Mouse (Mus musculus): ENCODE measurements around the gene Ifrd2. TPM values are rescaled to one million over a fixed set of nuclear protein-coding genes. Genes with fewer than 3 reads are reported as not detected.

Gene Ifrd2
- polyA plus RNA-seq, 1 experiment, result 71.7 TPM

- Histone ChIP-seq H3K79me3 (ENCODE audit: low read depth) (peaks cover 64% of the 10 kb centered on the region), H3ac (ENCODE audit: control insufficient read depth, insufficient read length, low read depth) (peak overlapping the region; percentile 27), H3K36me3 (ENCODE audit: control insufficient read depth, insufficient read depth) (peaks cover 18% of the 10 kb centered on the region), H3K79me2 (ENCODE audit: control insufficient read depth, insufficient read depth) (peaks cover 90% of the 10 kb centered on the region), H3K27me3 (ENCODE audit: control insufficient read depth, insufficient read depth, insufficient read length) (no peaks in the 10 kb centered on the region), H3K4me3 (ENCODE audit: insufficient read depth, poor library complexity, severe bottlenecking) (no peak overlapping the region)
- TF ChIP-seq CTCF (IDR thresholded peaks at IDR 0.05; ENCODE audit: control insufficient read depth, insufficient read depth, insufficient read length) (no peak), MAX (IDR thresholded peaks at IDR 0.05) (no peak), MYOG (IDR thresholded peaks at IDR 0.05; ENCODE audit: control insufficient read depth, extremely low read depth, insufficient read length) (no peak), MYOD1 (IDR thresholded peaks at IDR 0.05; ENCODE audit: control insufficient read depth, insufficient read length, low read depth) (no peak), USF1 (IDR thresholded peaks at IDR 0.05; ENCODE audit: low read depth) (no peak), FOSL1 (IDR thresholded peaks at IDR 0.05; ENCODE audit: insufficient read depth, low read length, poor library complexity, severe bottlenecking) (no peak), CEBPB (IDR thresholded peaks at IDR 0.05; ENCODE audit: low read depth) (no peak)
These were observed 37.5 kb downstream of the Ifrd2 start for GRCm38 (mm10) chr9:107624951-107625350.

GRCm38 (mm10) chr9:107625351-107626128 is 38.1 kb downstream of the Ifrd2 start:
- peaks cover 18% of the 10 kb centered on the region for H3K36me3 ChIP-seq (ENCODE audit: control insufficient read depth, insufficient read depth)
- no peak overlapping the region for H3ac ChIP-seq (ENCODE audit: control insufficient read depth, insufficient read length, low read depth)
- H3K79me2 ChIP-seq (ENCODE audit: control insufficient read depth, insufficient read depth), result peaks cover 95% of the 10 kb centered on the region
- no peaks in the 10 kb centered on the region for H3K27me3 ChIP-seq (ENCODE audit: control insufficient read depth, insufficient read depth, insufficient read length)
- peaks cover 68% of the 10 kb centered on the region for H3K79me3 ChIP-seq (ENCODE audit: low read depth)
- no peak overlapping the region for H3K4me3 ChIP-seq (ENCODE audit: insufficient read depth, poor library complexity, severe bottlenecking)
- TF ChIP-seq FOSL1 (IDR thresholded peaks at IDR 0.05; ENCODE audit: insufficient read depth, low read length, poor library complexity, severe bottlenecking) (no peak), CEBPB (IDR thresholded peaks at IDR 0.05; ENCODE audit: low read depth) (no peak), MYOG (IDR thresholded peaks at IDR 0.05; ENCODE audit: control insufficient read depth, extremely low read depth, insufficient read length) (no peak), CTCF (IDR thresholded peaks at IDR 0.05; ENCODE audit: control insufficient read depth, insufficient read depth, insufficient read length) (no peak), MYOD1 (IDR thresholded peaks at IDR 0.05; ENCODE audit: control insufficient read depth, insufficient read length, low read depth) (no peak), USF1 (IDR thresholded peaks at IDR 0.05; ENCODE audit: low read depth) (no peak), MAX (IDR thresholded peaks at IDR 0.05) (no peak)

- Histone ChIP-seq H3K79me2 (ENCODE audit: control insufficient read depth, insufficient read depth) (peaks cover 100% of the 10 kb centered on the region), H3K79me3 (ENCODE audit: low read depth) (peaks cover 75% of the 10 kb centered on the region), H3K27me3 (ENCODE audit: control insufficient read depth, insufficient read depth, insufficient read length) (no peaks in the 10 kb centered on the region), H3ac (ENCODE audit: control insufficient read depth, insufficient read length, low read depth) (no peak overlapping the region), H3K4me3 (ENCODE audit: insufficient read depth, poor library complexity, severe bottlenecking) (no peak overlapping the region), H3K36me3 (ENCODE audit: control insufficient read depth, insufficient read depth) (peaks cover 22% of the 10 kb centered on the region)
- TF ChIP-seq CTCF (IDR thresholded peaks at IDR 0.05; ENCODE audit: control insufficient read depth, insufficient read depth, insufficient read length) (no peak), MYOG (IDR thresholded peaks at IDR 0.05; ENCODE audit: control insufficient read depth, extremely low read depth, insufficient read length) (no peak), MYOD1 (IDR thresholded peaks at IDR 0.05; ENCODE audit: control insufficient read depth, insufficient read length, low read depth) (peak; percentile 54), FOSL1 (IDR thresholded peaks at IDR 0.05; ENCODE audit: insufficient read depth, low read length, poor library complexity, severe bottlenecking) (no peak), CEBPB (IDR thresholded peaks at IDR 0.05; ENCODE audit: low read depth) (no peak), MAX (IDR thresholded peaks at IDR 0.05) (peak; percentile 22), USF1 (IDR thresholded peaks at IDR 0.05; ENCODE audit: low read depth) (no peak)
These were observed 38.9 kb downstream of the Ifrd2 start for GRCm38 (mm10) chr9:107626158-107626843.

GRCm38 (mm10) chr9:107626844-107627277 is 39.4 kb downstream of the Ifrd2 start:
- H3K79me3 ChIP-seq (ENCODE audit: low read depth), result peaks cover 81% of the 10 kb centered on the region
- H3K79me2 ChIP-seq (ENCODE audit: control insufficient read depth, insufficient read depth), result peaks cover 100% of the 10 kb centered on the region
- H3ac ChIP-seq (ENCODE audit: control insufficient read depth, insufficient read length, low read depth), result peak overlapping the region; percentile 12
- H3K36me3 ChIP-seq (ENCODE audit: control insufficient read depth, insufficient read depth), result peaks cover 22% of the 10 kb centered on the region
- H3K4me3 ChIP-seq (ENCODE audit: insufficient read depth, poor library complexity, severe bottlenecking), result no peak overlapping the region
- no peaks in the 10 kb centered on the region for H3K27me3 ChIP-seq (ENCODE audit: control insufficient read depth, insufficient read depth, insufficient read length)
- TF ChIP-seq CTCF (IDR thresholded peaks at IDR 0.05; ENCODE audit: control insufficient read depth, insufficient read depth, insufficient read length), result peak; percentile 23
- TF ChIP-seq CEBPB (IDR thresholded peaks at IDR 0.05; ENCODE audit: low read depth), result no peak
- no peak for TF ChIP-seq USF1 (IDR thresholded peaks at IDR 0.05; ENCODE audit: low read depth)
- no peak for TF ChIP-seq MYOG (IDR thresholded peaks at IDR 0.05; ENCODE audit: control insufficient read depth, extremely low read depth, insufficient read length)

GRCm38 (mm10) chr9:107627387-107628255 is 40.2 kb downstream of the Ifrd2 start:
- peaks cover 18% of the 10 kb centered on the region for H3K36me3 ChIP-seq (ENCODE audit: control insufficient read depth, insufficient read depth)

More at GRCm38 (mm10) chr9:107627387-107628255, 40.2 kb downstream of the Ifrd2 start:
- TF ChIP-seq USF1 (IDR thresholded peaks at IDR 0.05; ENCODE audit: low read depth) (no peak), MYOG (IDR thresholded peaks at IDR 0.05; ENCODE audit: control insufficient read depth, extremely low read depth, insufficient read length) (no peak), MYOD1 (IDR thresholded peaks at IDR 0.05; ENCODE audit: control insufficient read depth, insufficient read length, low read depth) (no peak), CTCF (IDR thresholded peaks at IDR 0.05; ENCODE audit: control insufficient read depth, insufficient read depth, insufficient read length) (no peak), MAX (IDR thresholded peaks at IDR 0.05) (no peak), CEBPB (IDR thresholded peaks at IDR 0.05; ENCODE audit: low read depth) (no peak), FOSL1 (IDR thresholded peaks at IDR 0.05; ENCODE audit: insufficient read depth, low read length, poor library complexity, severe bottlenecking) (no peak)
- Histone ChIP-seq H3K27me3 (ENCODE audit: control insufficient read depth, insufficient read depth, insufficient read length) (no peaks in the 10 kb centered on the region), H3K79me2 (ENCODE audit: control insufficient read depth, insufficient read depth) (peaks cover 100% of the 10 kb centered on the region), H3K79me3 (ENCODE audit: low read depth) (peaks cover 83% of the 10 kb centered on the region), H3ac (ENCODE audit: control insufficient read depth, insufficient read length, low read depth) (no peak overlapping the region), H3K4me3 (ENCODE audit: insufficient read depth, poor library complexity, severe bottlenecking) (no peak overlapping the region)
